Comparison of ENCODE assay signal across 9 mouse cellular contexts in genomic region chr11:112197620-112198268, GRCm38 (mm10).
DNase-seq lines count a peak whose midpoint lies in the region; ATAC-seq and TF ChIP-seq lines count a peak whose summit lies in the region.
"Had no signal": no experiment of that assay in that cellular context is flagged by ENCODE, and none has a peak within 500 bp of the region (broad histone marks: within the 10 kb centered on the region; RNA-seq: fewer than 3 reads in every experiment).

No protein-coding gene starts in this region.

- H3K27ac ChIP-seq in ES-Bruce4 (ENCODE audit: insufficient read depth, low read length), result no peak overlapping the region
- H3K27ac ChIP-seq in forebrain, embryonic 15.5 days (replicated peaks), result 0 out of 2 replicates have a peak overlapping the region, but pooled peaks have one; percentile 27
- H3K27ac ChIP-seq in midbrain, embryonic 12.5 days (replicated peaks), result no peak overlapping the region
- H3K27ac ChIP-seq in lung, postnatal 0 days (ENCODE audit: low read length), result no peak overlapping the region

- H3K9ac ChIP-seq in ES-Bruce4 (ENCODE audit: low read depth, poor library complexity, severe bottlenecking), result no peak overlapping the region
- no peak overlapping the region for H3K9ac ChIP-seq in forebrain, embryonic 15.5 days (replicated peaks)
- H3K9ac ChIP-seq in midbrain, embryonic 12.5 days (replicated peaks), result no peak overlapping the region
- H3K9ac ChIP-seq in lung, postnatal 0 days (replicated peaks; ENCODE audit: low read depth), result no peak overlapping the region

- no peaks in the 10 kb centered on the region for H3K4me1 ChIP-seq in ES-Bruce4 (ENCODE audit: control insufficient read depth, insufficient read depth, low read length)
- H3K4me1 ChIP-seq in forebrain, embryonic 15.5 days, result peaks cover 11% of the 10 kb centered on the region
- H3K4me1 ChIP-seq in midbrain, embryonic 12.5 days, result peaks cover 21% of the 10 kb centered on the region
- H3K4me1 ChIP-seq in lung, postnatal 0 days (ENCODE audit: insufficient read depth, low read depth, low read length), result no peaks in the 10 kb centered on the region

- H3K27me3 ChIP-seq in ES-Bruce4 (ENCODE audit: control insufficient read depth, insufficient read depth, low read length, poor library complexity, severe bottlenecking), result peaks cover 2% of the 10 kb centered on the region; the same call in 1 of the 2 replicates
- H3K27me3 ChIP-seq in forebrain, embryonic 15.5 days, result no peaks in the 10 kb centered on the region
- H3K27me3 ChIP-seq in midbrain, embryonic 12.5 days, result 0 out of 2 replicates have a peak, but pooled peaks cover 5% of the 10 kb centered on the region
- H3K27me3 ChIP-seq in lung, postnatal 0 days (replicated peaks; ENCODE audit: insufficient read depth, low read length), result no peaks in the 10 kb centered on the region; the same call in 1 of the 2 replicates

- peak overlapping the region; percentile 27 for H3K4me2 ChIP-seq in forebrain, embryonic 15.5 days (replicated peaks)
- peak overlapping the region; percentile 45 for H3K4me2 ChIP-seq in midbrain, embryonic 12.5 days (replicated peaks)
- H3K4me2 ChIP-seq in lung, postnatal 0 days (replicated peaks; ENCODE audit: low read depth, low read length), result no peak overlapping the region

- 2% methylated on average over 18 of the region's 18 CpGs for WGBS in forebrain, embryonic 15.5 days
- 5% methylated on average over 18 of the region's 18 CpGs for WGBS in midbrain, embryonic 12.5 days
- 36% methylated on average over 18 of the region's 18 CpGs for WGBS in lung, postnatal 0 days

- ATAC-seq in forebrain, embryonic 15.5 days (replicated peaks), result peak; percentile 93
- peak; percentile 85 for ATAC-seq in midbrain, embryonic 12.5 days (ENCODE audit: low FRiP score, low read depth)
- ATAC-seq in lung, postnatal 0 days, result no peak

- no peaks in the 10 kb centered on the region for H3K36me3 ChIP-seq in ES-Bruce4 (ENCODE audit: control insufficient read depth, insufficient read depth, low read length, poor library complexity, severe bottlenecking)
- H3K36me3 ChIP-seq in forebrain, embryonic 15.5 days, result no peaks in the 10 kb centered on the region
- no peaks in the 10 kb centered on the region for H3K36me3 ChIP-seq in midbrain, embryonic 12.5 days
- H3K36me3 ChIP-seq in lung, postnatal 0 days (ENCODE audit: insufficient read depth, low read length), result no peaks in the 10 kb centered on the region

- H3K4me3 ChIP-seq in ES-Bruce4 (ENCODE audit: low read depth, low read length), result no peak overlapping the region
- H3K4me3 ChIP-seq in forebrain, embryonic 15.5 days, result no peak overlapping the region
- H3K4me3 ChIP-seq in midbrain, embryonic 12.5 days, result 0 out of 2 replicates have a peak overlapping the region, but pooled peaks have one; percentile 10
- H3K4me3 ChIP-seq in lung, postnatal 0 days (ENCODE audit: low read depth, low read length), result no peak overlapping the region

- 0 out of 2 replicates have a peak, but pooled peaks have one; percentile 50 for TF ChIP-seq EP300 in ES-Bruce4 (IDR thresholded peaks at IDR 0.05; ENCODE audit: insufficient read depth, low read depth, low read length)
- TF ChIP-seq EP300 in lung, postnatal 0 days (IDR thresholded peaks at IDR 0.05), result no peak

- H3K9me3 ChIP-seq in ES-Bruce4 (replicated peaks; ENCODE audit: control insufficient read depth, insufficient read depth, low read length, poor library complexity, severe bottlenecking), result no peaks in the 10 kb centered on the region
- no peaks in the 10 kb centered on the region for H3K9me3 ChIP-seq in forebrain, embryonic 15.5 days
- H3K9me3 ChIP-seq in midbrain, embryonic 12.5 days, result no peaks in the 10 kb centered on the region
- H3K9me3 ChIP-seq in lung, postnatal 0 days (ENCODE audit: low read length), result no peaks in the 10 kb centered on the region

- peak; percentile 96 for DNase-seq in brain, embryonic 14.5 days (ENCODE audit: low read depth)
- no peak for DNase-seq in spleen, postnatal 10 days (ENCODE audit: low spot score in 2 of 2)
- no peak for DNase-seq in lung, postnatal 0 days (ENCODE audit: low spot score)
- no peak for DNase-seq in layer of hippocampus, adult 9-11 months
- DNase-seq: cerebellum, adult 11 months; kidney, adult 11 months had no signal

- TF ChIP-seq POLR2A in ES-Bruce4 (IDR thresholded peaks at IDR 0.05; ENCODE audit: insufficient read depth, low read length), result no peak
- no peak for TF ChIP-seq POLR2A in brain, embryonic 14.5 days (IDR thresholded peaks at IDR 0.05; ENCODE audit: borderline replicate concordance, extremely low read depth, insufficient read depth, insufficient read length, poor library complexity, severe bottlenecking)

- no peak for TF ChIP-seq CTCF in ES-Bruce4 (IDR thresholded peaks at IDR 0.05; ENCODE audit: low read depth, low read length)
- no peak for TF ChIP-seq CTCF in brain, embryonic 14.5 days (IDR thresholded peaks at IDR 0.05; ENCODE audit: borderline replicate concordance, extremely low read depth, insufficient read depth, insufficient read length)
- TF ChIP-seq CTCF in lung, postnatal 0 days (IDR thresholded peaks at IDR 0.05), result no peak
